Mouse (Mus musculus) spleen, postnatal 36 days (tissue): ENCODE results near the gene Serbp1.

ENCODE experiments used
- DNase-seq, 2 experiments: peaks; one replicate each; pipeline ENCODE4 v3.0.0; 2022; ENCODE audit warnings: low spot score in 2 of 2, mixed read lengths in 1 of 2

The Serbp1 gene

GRCm38 (mm10) chr6:67230950-67231349, 7.0 kb upstream of the Serbp1 start:
- DNase-seq = no peak

GRCm38 (mm10) chr6:67235649-67236048, 2.3 kb upstream of the Serbp1 start:
- DNase-seq = no peak

GRCm38 (mm10) chr6:67236491-67237234, 1.3 kb upstream of the Serbp1 start:
- no peak for DNase-seq

- no peak for DNase-seq
These were observed 3.3 kb downstream of the Serbp1 start for GRCm38 (mm10) chr6:67241263-67241662.

- DNase-seq = no peak
These were observed 5.9 kb downstream of the Serbp1 start for GRCm38 (mm10) chr6:67243765-67244420.

GRCm38 (mm10) chr6:67244451-67244850, 6.5 kb downstream of the Serbp1 start:
- no peak for DNase-seq

- DNase-seq = no peak
These were observed 13.1 kb downstream of the Serbp1 start for GRCm38 (mm10) chr6:67251095-67251494.

- no peak for DNase-seq
These were observed 27.0 kb downstream of the Serbp1 start for GRCm38 (mm10) chr6:67264935-67265334.

- DNase-seq = no peak
These were observed 28.2 kb downstream of the Serbp1 start for GRCm38 (mm10) chr6:67266159-67266657.

- peak; percentile 99 for DNase-seq
These were observed 28.9 kb downstream of the Serbp1 start for GRCm38 (mm10) chr6:67266664-67267407.

GRCm38 (mm10) chr6:67267408-67268244, 29.6 kb downstream of the Serbp1 start:
- DNase-seq = peak; percentile 31 to 43

- no peak for DNase-seq
These were observed 30.3 kb downstream of the Serbp1 start for GRCm38 (mm10) chr6:67268245-67268612.

GRCm38 (mm10) chr6:67268983-67269382, 31.0 kb downstream of the Serbp1 start:
- no peak for DNase-seq

GRCm38 (mm10) chr6:67269459-67269858, 31.5 kb downstream of the Serbp1 start:
- no peak for DNase-seq

GRCm38 (mm10) chr6:67277944-67278343, 40.0 kb downstream of the Serbp1 start:
- DNase-seq = no peak

GRCm38 (mm10) chr6:67281614-67282197, 43.7 kb downstream of the Serbp1 start:
- DNase-seq = peak in 1 of 2 experiments; percentile 25

- no peak for DNase-seq
These were observed 44.9 kb downstream of the Serbp1 start for GRCm38 (mm10) chr6:67282897-67283296.

- DNase-seq = no peak
These were observed 54.2 kb downstream of the Serbp1 start for GRCm38 (mm10) chr6:67292042-67292623.

- no peak for DNase-seq
These were observed 58.1 kb downstream of the Serbp1 start for GRCm38 (mm10) chr6:67296126-67296525.

- no peak for DNase-seq
These were observed 60.8 kb downstream of the Serbp1 start for GRCm38 (mm10) chr6:67298742-67299141.

GRCm38 (mm10) chr6:67300300-67300699, 62.3 kb downstream of the Serbp1 start:
- no peak for DNase-seq
